Mouse (Mus musculus): Measurements from ENCODE around the gene Arhgap18. TPM values are rescaled to one million over a fixed set of nuclear protein-coding genes. Genes with fewer than 3 reads are reported as not detected.

Gene Arhgap18
- total RNA-seq (2023), result 9.7 TPM

DNA sequence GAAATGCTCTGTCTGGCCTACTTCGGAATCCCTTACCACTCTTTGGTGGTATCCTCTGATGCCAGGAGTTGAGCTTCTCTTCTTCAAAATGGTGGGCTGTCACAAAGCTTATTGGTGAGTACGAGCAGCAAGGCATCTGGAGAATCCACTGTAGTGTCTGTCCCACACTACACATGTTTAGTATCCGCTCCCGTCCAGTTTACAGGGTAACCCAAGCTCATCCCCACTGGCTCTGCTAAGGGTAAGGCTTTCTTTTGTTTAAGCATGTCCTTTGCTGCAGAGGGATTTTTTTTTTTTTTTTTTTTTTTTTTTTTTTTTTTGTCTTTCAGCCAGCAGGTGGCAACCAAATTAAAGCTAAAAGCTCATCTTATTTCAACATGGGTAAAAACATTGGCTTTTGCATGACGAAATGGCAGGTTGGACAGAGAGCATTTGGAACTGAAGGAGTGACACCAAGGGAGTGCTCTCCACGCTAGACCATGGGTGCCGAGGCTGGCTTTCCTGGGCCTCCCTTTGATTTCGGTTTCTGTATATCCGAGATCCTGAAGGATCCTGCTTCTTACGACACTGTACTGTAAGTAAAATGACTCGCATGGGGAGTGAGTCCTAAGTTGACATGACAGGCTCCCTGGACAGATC, at the start of gene Arhgap18:
Gene Arhgap18, plus strand, starts transcription at position 493 of the 639 bp plus-strand sequence.

